Mouse (Mus musculus) v-Abl transformed pro-B cells (cell line): ENCODE data around the gene Pum1.
"Not testable (repeated sequence)": the region's sequence is repeated elsewhere in the genome, so short reads cannot be mapped to it uniquely, and the experiment has no call there.

ENCODE experiments used
- in situ Hi-C, 2 experiments: fragments of 400-800 bp; cut with MboI; formaldehyde crosslinking; loops; one replicate each; pipeline ENCODE4 v1.15.1; 2025; ENCODE audit not compliant: unreplicated experiment in 2 of 2

Pum1 gene

GRCm38 (mm10) chr4:130662979-130663725 is at the start of gene Pum1:
Gene Pum1 (plus strand): TSS chr4:130663321.
- in situ Hi-C loops, result no loop called here

GRCm38 (mm10) chr4:130629391-130629790 is 33.7 kb upstream of the Pum1 start:
- in situ Hi-C loops, result no loop called here

GRCm38 (mm10) chr4:130630232-130630847 is 32.8 kb upstream of the Pum1 start:
- in situ Hi-C loops, result no loop called here

GRCm38 (mm10) chr4:130635076-130635475 is 28.0 kb upstream of the Pum1 start:
- in situ Hi-C loops, result not testable (repeated sequence)

- in situ Hi-C loops, result no loop called here
Measured at GRCm38 (mm10) chr4:130636761-130637160, 26.4 kb upstream of the Pum1 start.

GRCm38 (mm10) chr4:130637488-130638422 is 25.4 kb upstream of the Pum1 start:
- in situ Hi-C loops, result no loop called here

- in situ Hi-C loops, result no loop called here
Measured at GRCm38 (mm10) chr4:130640031-130640717, 22.9 kb upstream of the Pum1 start.

- in situ Hi-C loops, result no loop called here
Measured at GRCm38 (mm10) chr4:130642468-130642867, 20.7 kb upstream of the Pum1 start.

- in situ Hi-C loops, result no loop called here
Measured at GRCm38 (mm10) chr4:130645426-130645825, 17.7 kb upstream of the Pum1 start.

GRCm38 (mm10) chr4:130651286-130651685 is 11.8 kb upstream of the Pum1 start:
- in situ Hi-C loops, result no loop called here

- in situ Hi-C loops, result no loop called here
Measured at GRCm38 (mm10) chr4:130652546-130652945, 10.6 kb upstream of the Pum1 start.

- in situ Hi-C loops, result no loop called here
Measured at GRCm38 (mm10) chr4:130657820-130658565, 5.1 kb upstream of the Pum1 start.

- in situ Hi-C loops, result no loop called here
Measured at GRCm38 (mm10) chr4:130659470-130659869, 3.7 kb upstream of the Pum1 start.

- in situ Hi-C loops, result no loop called here
Measured at GRCm38 (mm10) chr4:130660106-130660505, 3.0 kb upstream of the Pum1 start.

GRCm38 (mm10) chr4:130661151-130661550 is 2.0 kb upstream of the Pum1 start:
- in situ Hi-C loops, result no loop called here

GRCm38 (mm10) chr4:130662305-130662704 is 816 bp upstream of the Pum1 start:
- in situ Hi-C loops, result not testable (repeated sequence)

GRCm38 (mm10) chr4:130663810-130664401 is 785 bp downstream of the Pum1 start:
- in situ Hi-C loops, result no loop called here

GRCm38 (mm10) chr4:130664414-130665029 is 1.4 kb downstream of the Pum1 start:
- in situ Hi-C loops, result no loop called here

GRCm38 (mm10) chr4:130665176-130665575 is 2.1 kb downstream of the Pum1 start:
- in situ Hi-C loops, result no loop called here
